Mouse (Mus musculus) G1E-ER4 (cell line): Measurements from ENCODE around the gene Vmn1r4. TPM values are rescaled to one million over a fixed set of nuclear protein-coding genes. Genes with fewer than 3 reads are reported as not detected.

Experiments used
- GATA1 ChIP-seq: IDR thresholded peaks from one replicate; pipeline ENCODE4 v1.8.0; 2012; ENCODE audit warnings: low read length, inconsistent platforms
- polyA plus RNA-seq: library from polyadenylated mRNA; stranded (reverse); fragments of >175 nt; gene quantifications from 2 replicates; pipeline ENCODE4 v1.2.3, GENCODE M21; 2012

Gene Vmn1r4
- polyA plus RNA-seq = not detected in 2 replicates

- TF ChIP-seq GATA1 = no peak
Measured at GRCm38 (mm10) chr6:56923726-56924707, at the start of gene Vmn1r4, which contains the start of gene Nt5c3. Gene Vmn1r4 (plus strand): TSS chr6:56924015. Gene Nt5c3 (minus strand): TSS chr6:56923932.

- no peak for TF ChIP-seq GATA1
Measured at GRCm38 (mm10) chr6:56876870-56877269, 46.9 kb upstream of the Vmn1r4 start.

GRCm38 (mm10) chr6:56877985-56878384, 45.8 kb upstream of the Vmn1r4 start:
- TF ChIP-seq GATA1 = no peak

- peak; percentile 48 for TF ChIP-seq GATA1
Measured at GRCm38 (mm10) chr6:56879352-56879955, 44.4 kb upstream of the Vmn1r4 start.

GRCm38 (mm10) chr6:56888561-56888960, 35.3 kb upstream of the Vmn1r4 start:
- no peak for TF ChIP-seq GATA1

GRCm38 (mm10) chr6:56890762-56891161, 33.1 kb upstream of the Vmn1r4 start:
- TF ChIP-seq GATA1 = no peak

- TF ChIP-seq GATA1 = no peak
Measured at GRCm38 (mm10) chr6:56899601-56900000, 24.2 kb upstream of the Vmn1r4 start.

- TF ChIP-seq GATA1 = no peak
Measured at GRCm38 (mm10) chr6:56901336-56901735, 22.5 kb upstream of the Vmn1r4 start.

- no peak for TF ChIP-seq GATA1
Measured at GRCm38 (mm10) chr6:56901824-56902386, 21.9 kb upstream of the Vmn1r4 start.

GRCm38 (mm10) chr6:56902606-56903520, 21.0 kb upstream of the Vmn1r4 start:
- peak; percentile 50 for TF ChIP-seq GATA1

GRCm38 (mm10) chr6:56903831-56904230, 20.0 kb upstream of the Vmn1r4 start:
- TF ChIP-seq GATA1 = no peak

GRCm38 (mm10) chr6:56904330-56904729, 19.5 kb upstream of the Vmn1r4 start:
- TF ChIP-seq GATA1 = no peak

GRCm38 (mm10) chr6:56904982-56905381, 18.8 kb upstream of the Vmn1r4 start:
- TF ChIP-seq GATA1 = no peak

- no peak for TF ChIP-seq GATA1
Measured at GRCm38 (mm10) chr6:56905486-56905885, 18.3 kb upstream of the Vmn1r4 start.

- no peak for TF ChIP-seq GATA1
Measured at GRCm38 (mm10) chr6:56906121-56906846, 17.5 kb upstream of the Vmn1r4 start.
